Mouse (Mus musculus) heart, postnatal 0 days (tissue): Measurements from ENCODE around the gene Ifrd2. TPM values are rescaled to one million over a fixed set of nuclear protein-coding genes. Genes with fewer than 3 reads are reported as not detected.

Source experiments
- ATAC-seq: fragments of 200-750 bp; cut with Nextera tagmentation; 2 replicates; pipeline ENCODE4 v1.8.0; 2017; ENCODE audit warnings: low read depth, moderate number of reproducible peaks, moderate library complexity; ENCODE audit not compliant: insufficient read depth
- DNase-seq: peaks from one replicate; pipeline ENCODE4 v3.0.0-alpha.2; 2016; ENCODE audit warnings: low spot score
- H3K27ac ChIP-seq: fragments of 300-500 bp; sonication (generic); 2 replicates; pipeline ENCODE4 v1.5.1; 2014; ENCODE audit warnings: low read depth, mild to moderate bottlenecking
- H3K27me3 ChIP-seq: fragments of 300-500 bp; sonication (generic); 2 replicates; pipeline ENCODE4 v1.6.1; 2014; ENCODE audit warnings: low read length, mixed read lengths; ENCODE audit not compliant: control insufficient read depth, insufficient read depth
- H3K36me3 ChIP-seq: fragments of 300-500 bp; sonication (generic); replicated peaks from 2 replicates; pipeline ENCODE4 v1.6.1; 2014; ENCODE audit warnings: low read length, mixed read lengths; ENCODE audit not compliant: control insufficient read depth, insufficient read depth
- H3K4me1 ChIP-seq: fragments of 300-500 bp; sonication (generic); 2 replicates; pipeline ENCODE4 v1.6.1; 2014; ENCODE audit warnings: antibody characterized with exemption; ENCODE audit not compliant: control insufficient read depth, insufficient read depth
- H3K4me2 ChIP-seq: fragments of 300-500 bp; sonication (generic); 2 replicates; pipeline ENCODE4 v1.6.1; 2014; ENCODE audit warnings: low read depth, mild to moderate bottlenecking, low read length, moderate library complexity
- H3K4me3 ChIP-seq: fragments of 300-500 bp; sonication (generic); 2 replicates; pipeline ENCODE4 v1.5.1; 2014; ENCODE audit warnings: low read depth, low read length
- H3K9ac ChIP-seq: fragments of 300-500 bp; sonication (generic); replicated peaks from 2 replicates; pipeline ENCODE4 v1.6.1; 2014; ENCODE audit warnings: low read depth, low read length, mixed read lengths
- H3K9me3 ChIP-seq: fragments of 300-500 bp; sonication (generic); replicated peaks from 2 replicates; pipeline ENCODE4 v1.6.1; 2016; ENCODE audit warnings: low read length; ENCODE audit not compliant: control insufficient read depth
- CTCF ChIP-seq: IDR thresholded peaks from 2 replicates; pipeline ENCODE4 v1.5.1; 2016; ENCODE audit warnings: antibody characterized with exemption, control low read depth, low read depth
- EP300 ChIP-seq: IDR thresholded peaks from 2 replicates; pipeline ENCODE4 v1.6.1; 2016; ENCODE audit warnings: antibody characterized with exemption, low read depth
- whole genome bisulfite sequencing: fragments of 180-500 bp; shearing (Covaris S2); extraction: QIAGEN DNeasy Blood & Tissue Kit; methylation state at CpG from one replicate; pipeline ENCODE4 v1.1.7; 2014; 5-methylcytosine and 5-hydroxymethylcytosine counted together
- polyA plus RNA-seq: library from polyadenylated mRNA; unstranded; fragments of >200 nt; fragmentation: Nextera tagmentation; extraction: Ambion mirVana; gene quantifications from 2 replicates; pipeline ENCODE4 v1.2.1, GENCODE M21; 2015
- total RNA-seq: library from RNA; depleted of rRNA; stranded (reverse); fragments of >200 nt; gene quantifications from 2 replicates; pipeline ENCODE4 v1.2.3, GENCODE M21; 2014; ENCODE audit warnings: low replicate concordance

The Ifrd2 gene
- total and polyA plus RNA-seq, 2 experiments from 2014 or later, result 28.6 to 31.2 TPM

DNA sequence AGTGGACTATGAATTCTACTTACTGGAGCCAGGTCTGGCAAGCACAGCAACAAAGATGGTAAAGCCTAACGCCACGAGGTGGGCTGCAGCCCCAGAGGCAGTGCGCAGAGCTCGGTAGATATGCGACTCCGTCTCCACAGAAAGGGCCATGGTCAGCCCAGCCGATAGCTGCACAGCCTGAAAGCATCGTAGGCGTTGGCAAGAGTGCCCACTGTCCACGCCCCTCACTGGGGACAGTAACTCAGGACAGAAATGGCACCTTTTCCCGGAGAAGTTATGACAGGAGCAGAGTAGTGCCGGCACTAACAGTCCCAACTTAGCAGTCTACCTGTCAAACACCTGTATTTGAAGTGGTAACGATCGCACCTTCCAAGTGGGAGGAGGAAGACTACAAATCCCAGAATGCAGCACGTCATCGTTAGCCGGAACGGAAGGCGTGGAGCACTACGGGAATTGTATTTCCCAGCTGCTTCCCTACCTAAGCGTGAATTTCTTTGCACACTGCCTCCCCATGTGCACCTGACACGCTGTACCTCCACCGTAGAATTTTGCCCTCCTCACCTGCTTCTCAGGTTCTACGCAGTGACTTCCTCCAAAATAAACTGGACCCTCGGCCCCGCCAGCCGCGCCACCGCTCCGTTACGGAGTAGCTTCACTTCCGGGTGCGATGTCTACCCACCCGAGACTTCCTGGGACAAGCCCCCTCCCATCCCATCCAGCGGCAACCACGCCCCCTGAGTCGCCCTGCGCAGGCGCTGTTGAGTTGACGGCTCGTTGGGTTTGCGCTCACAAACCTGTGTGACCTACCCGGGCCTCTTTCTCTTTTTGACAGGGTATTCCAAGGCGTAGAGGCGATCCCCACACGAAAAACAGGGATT is 45.7 kb upstream of the Ifrd2 start, which contains the start of the genes Cyb561d2 and Nprl2:
Cyb561d2 (minus strand) TSS at position 720 of the 878 bp plus-strand sequence.
Nprl2 (plus strand) TSS at position 753 of the 878 bp plus-strand sequence.
- TF ChIP-seq EP300, result no peak
- WGBS, result under 1% methylated on average over 46 of the region's 46 CpGs

GRCm38 (mm10) chr9:107542352-107542686 is 45.1 kb upstream of the Ifrd2 start:
- DNase-seq (no peak), ATAC-seq (no peak)
- no peaks in the 10 kb centered on the region for H3K9me3 ChIP-seq
- no peaks in the 10 kb centered on the region for H3K27me3 ChIP-seq
- no peak for TF ChIP-seq EP300
- TF ChIP-seq CTCF, result no peak
- peak overlapping the region; percentile 91 for H3K4me2 ChIP-seq
- H3K4me3 ChIP-seq, result peak overlapping the region; percentile 81
- under 1% methylated on average over 11 of the region's 11 CpGs for WGBS
- H3K27ac ChIP-seq, result peak overlapping the region; percentile 26; the same call in 1 of the 2 replicates
- H3K36me3 ChIP-seq, result peaks cover 38% of the 10 kb centered on the region
- H3K4me1 ChIP-seq, result peaks cover 26% of the 10 kb centered on the region
- H3K9ac ChIP-seq, result peak overlapping the region; percentile 56

More for the DNA sequence above, 45.7 kb upstream of the Ifrd2 start, which contains the start of the genes Cyb561d2 and Nprl2:
- H3K4me3 ChIP-seq, result peak within 1 kb of the TSS; percentile 81
- H3K27ac ChIP-seq, result peak within 1 kb of the TSS; percentile 26
- no peaks in the 10 kb centered on the region for H3K27me3 ChIP-seq
- ATAC-seq (peak; percentile 89), DNase-seq (peak; percentile 90)
- peak within 1 kb of the TSS; percentile 56 for H3K9ac ChIP-seq
- peaks cover 27% of the 10 kb centered on the region for H3K4me1 ChIP-seq
- H3K36me3 ChIP-seq, result peaks cover 44% of the 10 kb centered on the region
- H3K4me2 ChIP-seq, result peak within 1 kb of the TSS; percentile 91
- H3K9me3 ChIP-seq, result no peaks in the 10 kb centered on the region

- DNase-seq (no peak), ATAC-seq (no peak)
- Histone ChIP-seq H3K4me2 (peak overlapping the region; percentile 91), H3K9ac (peak overlapping the region; percentile 56), H3K27me3 (0 out of 2 replicates have a peak, but pooled peaks cover 2% of the 10 kb centered on the region), H3K4me1 (peaks cover 28% of the 10 kb centered on the region), H3K9me3 (no peaks in the 10 kb centered on the region), H3K4me3 (peak overlapping the region; percentile 81), H3K36me3 (peaks cover 34% of the 10 kb centered on the region), H3K27ac (no peak overlapping the region)
- 36% methylated on average over 8 of the region's 8 CpGs for WGBS
- no peak for TF ChIP-seq EP300
- no peak for TF ChIP-seq CTCF
These were observed 44.7 kb upstream of the Ifrd2 start for GRCm38 (mm10) chr9:107542721-107543120.

DNA sequence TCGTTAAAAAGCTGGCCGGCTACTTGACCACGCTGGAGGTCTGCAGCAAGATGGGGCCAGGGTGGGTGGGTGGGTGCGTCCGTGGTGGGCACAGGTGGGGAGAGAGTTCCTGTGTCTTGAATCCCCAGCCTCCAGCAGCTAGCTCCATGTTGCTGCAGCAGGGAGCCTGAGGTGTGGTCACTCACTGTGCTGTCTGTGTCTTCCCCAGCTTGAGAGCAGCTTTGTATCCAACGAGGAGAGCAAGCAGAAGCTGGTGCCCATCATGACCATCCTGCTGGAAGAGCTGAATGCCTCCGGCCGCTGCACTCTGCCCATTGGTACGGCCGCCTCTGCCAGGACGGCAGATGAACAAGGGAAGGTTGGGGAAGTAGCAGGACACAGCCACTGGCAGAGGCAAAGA is 44.1 kb upstream of the Ifrd2 start:
- Histone ChIP-seq H3K27me3 (0 out of 2 replicates have a peak, but pooled peaks cover 4% of the 10 kb centered on the region), H3K4me2 (no peak overlapping the region), H3K4me1 (peaks cover 28% of the 10 kb centered on the region), H3K27ac (no peak overlapping the region), H3K9me3 (no peaks in the 10 kb centered on the region), H3K4me3 (no peak overlapping the region), H3K9ac (no peak overlapping the region), H3K36me3 (peaks cover 29% of the 10 kb centered on the region)
- TF ChIP-seq EP300 (no peak), CTCF (no peak)
- no peak for DNase-seq
- 84% methylated on average over 11 of the region's 11 CpGs for WGBS
- no peak for ATAC-seq

- Histone ChIP-seq H3K9ac (no peak overlapping the region), H3K27me3 (0 out of 2 replicates have a peak, but pooled peaks cover 4% of the 10 kb centered on the region), H3K27ac (no peak overlapping the region), H3K4me3 (no peak overlapping the region), H3K4me2 (no peak overlapping the region), H3K4me1 (peaks cover 28% of the 10 kb centered on the region), H3K36me3 (peaks cover 19% of the 10 kb centered on the region), H3K9me3 (no peaks in the 10 kb centered on the region)
- WGBS, result 89% methylated on average over 17 of the region's 17 CpGs
- no peak for DNase-seq
- TF ChIP-seq EP300, result no peak
- TF ChIP-seq CTCF, result no peak
- ATAC-seq, result no peak
These were observed 43.2 kb upstream of the Ifrd2 start for GRCm38 (mm10) chr9:107544196-107544700.
